Mouse (Mus musculus) hindbrain, embryonic 16.5 days (tissue): ENCODE results near the gene Vps45. TPM values are rescaled to one million over a fixed set of nuclear protein-coding genes. Genes with fewer than 3 reads are reported as not detected.

Experiments
- ATAC-seq: fragments of 200-750 bp; cut with Nextera tagmentation; 2 replicates; pipeline ENCODE4 v1.8.0; 2017; ENCODE audit warnings: moderate TSS enrichment, moderate library complexity
- H3K27ac ChIP-seq: fragments of 300-500 bp; sonication (generic); 2 replicates; pipeline ENCODE4 v1.5.1; 2014; ENCODE audit warnings: low read depth, mild to moderate bottlenecking, control low read depth, low read length, moderate library complexity
- H3K27me3 ChIP-seq: fragments of 300-500 bp; sonication (generic); replicated peaks from 2 replicates; pipeline ENCODE4 v1.6.1; 2014; ENCODE audit warnings: low read length; ENCODE audit not compliant: control insufficient read depth, insufficient read depth
- H3K36me3 ChIP-seq: fragments of 300-500 bp; sonication (generic); 2 replicates; pipeline ENCODE4 v1.6.1; 2014; ENCODE audit warnings: mild to moderate bottlenecking, low read length, moderate library complexity, mixed read lengths; ENCODE audit not compliant: control insufficient read depth, insufficient read depth
- H3K4me1 ChIP-seq: fragments of 300-500 bp; sonication (generic); 2 replicates; pipeline ENCODE4 v1.6.1; 2014; ENCODE audit warnings: low read depth, low read length; ENCODE audit not compliant: control insufficient read depth, insufficient read depth
- H3K4me2 ChIP-seq: fragments of 300-500 bp; sonication (generic); 2 replicates; pipeline ENCODE4 v1.6.1; 2014; ENCODE audit warnings: mild to moderate bottlenecking, low read length, control low read depth, moderate library complexity
- H3K4me3 ChIP-seq: fragments of 300-500 bp; sonication (generic); 2 replicates; pipeline ENCODE4 v1.5.1; 2014; ENCODE audit warnings: mild to moderate bottlenecking, low read length, control low read depth, moderate library complexity
- H3K9ac ChIP-seq: fragments of 300-500 bp; sonication (generic); 2 replicates; pipeline ENCODE4 v1.6.1; 2014; ENCODE audit warnings: low read depth, mild to moderate bottlenecking, control low read depth, low read length, moderate library complexity
- H3K9me3 ChIP-seq: fragments of 300-500 bp; sonication (generic); 2 replicates; pipeline ENCODE4 v1.6.1; 2014; ENCODE audit warnings: mild to moderate bottlenecking, low read length, moderate library complexity; ENCODE audit not compliant: control insufficient read depth
- WGBS: fragments of 180-500 bp; shearing (Covaris S2); extraction: QIAGEN DNeasy Blood & Tissue Kit; methylation state at CpG from one replicate; pipeline ENCODE4 v1.1.7; 2014; 5-methylcytosine and 5-hydroxymethylcytosine counted together
- polyA plus RNA-seq: library from polyadenylated mRNA; unstranded; fragments of >200 nt; fragmentation: Nextera tagmentation; extraction: Ambion mirVana; gene quantifications from 2 replicates; pipeline ENCODE4 v1.2.1, GENCODE M21; 2015

Gene Vps45
- polyA plus RNA-seq, 1 experiment from 2014 or later = 60.8 TPM

DNA sequence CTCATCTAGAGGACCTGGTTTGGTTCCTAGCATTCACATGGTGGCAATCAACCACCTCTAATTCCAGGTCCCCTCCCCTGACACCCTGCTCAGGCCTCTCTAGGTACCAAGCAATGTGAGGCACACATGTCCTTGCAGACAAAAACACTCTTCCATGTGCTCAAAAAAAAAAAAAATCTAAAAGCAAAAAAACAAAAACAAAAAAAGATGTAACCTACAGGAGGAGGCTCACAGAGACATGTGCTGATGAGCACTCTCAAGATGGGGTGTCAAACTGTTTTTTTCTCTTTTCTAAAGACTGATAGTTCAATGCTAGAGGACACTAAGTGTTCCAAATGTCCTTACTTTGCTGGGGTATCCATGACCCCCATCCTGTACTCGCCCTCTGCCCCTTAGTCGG is 23.8 kb upstream of the Vps45 start:
- no peak for ATAC-seq
- WGBS = 89% methylated on average over 2 of the region's 2 CpGs

DNA sequence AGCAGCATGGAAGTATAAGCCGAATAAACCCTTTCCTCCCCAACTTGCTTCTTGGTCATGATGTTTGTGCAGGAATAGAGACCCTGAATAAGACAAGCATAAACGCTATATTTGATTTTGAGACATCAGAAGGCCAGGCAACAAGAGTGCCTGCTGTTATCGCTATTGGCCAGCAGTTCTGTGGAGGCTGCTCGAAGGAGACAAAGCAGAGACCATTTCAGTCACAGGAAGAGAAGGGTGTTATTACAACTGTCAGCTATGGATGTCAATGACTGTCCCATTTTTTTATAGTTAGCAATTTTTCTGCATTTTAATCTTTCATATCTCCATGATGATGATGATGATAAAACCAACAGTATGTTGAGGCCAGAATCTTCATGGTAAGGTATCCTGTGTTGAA is 23.4 kb upstream of the Vps45 start:
- no peaks in the 10 kb centered on the region for H3K9me3 ChIP-seq
- no peak for ATAC-seq
- no peaks in the 10 kb centered on the region for H3K4me1 ChIP-seq
- WGBS = 91% methylated on average over 4 of the region's 4 CpGs
- no peak overlapping the region for H3K4me3 ChIP-seq
- H3K27ac ChIP-seq = no peak overlapping the region
- no peak overlapping the region for H3K9ac ChIP-seq
- H3K27me3 ChIP-seq = no peaks in the 10 kb centered on the region
- H3K36me3 ChIP-seq = no peaks in the 10 kb centered on the region
- no peak overlapping the region for H3K4me2 ChIP-seq

More for the DNA sequence above, 23.8 kb upstream of the Vps45 start:
- H3K36me3 ChIP-seq = no peaks in the 10 kb centered on the region
- no peak overlapping the region for H3K27ac ChIP-seq
- H3K9ac ChIP-seq = no peak overlapping the region
- H3K4me1 ChIP-seq = no peaks in the 10 kb centered on the region
- H3K4me2 ChIP-seq = no peak overlapping the region
- H3K9me3 ChIP-seq = no peaks in the 10 kb centered on the region
- H3K4me3 ChIP-seq = no peak overlapping the region
- H3K27me3 ChIP-seq = no peaks in the 10 kb centered on the region

DNA sequence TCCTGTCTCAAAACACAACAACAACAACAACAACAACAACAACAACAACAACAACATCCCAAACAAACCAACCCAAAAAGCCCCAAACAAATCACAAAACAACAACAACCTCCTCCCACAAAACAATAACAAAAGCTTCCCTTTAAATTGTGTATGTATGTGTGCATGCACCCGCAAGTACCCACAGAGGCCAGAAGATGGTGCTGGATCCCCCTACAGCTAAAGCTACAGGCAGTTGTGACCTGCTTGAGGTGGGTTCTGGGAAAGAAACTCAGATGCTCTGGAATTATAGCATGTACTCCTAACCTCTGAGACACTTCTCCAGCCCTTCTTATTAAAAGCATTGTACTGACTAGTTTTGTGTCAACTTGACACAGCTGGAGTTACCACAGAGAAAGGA is 22.7 kb upstream of the Vps45 start:
- H3K4me1 ChIP-seq = no peaks in the 10 kb centered on the region
- no peaks in the 10 kb centered on the region for H3K9me3 ChIP-seq
- ATAC-seq = no peak
- H3K27ac ChIP-seq = no peak overlapping the region
- 67% methylated on average over 1 of the region's 1 CpGs for WGBS
- H3K36me3 ChIP-seq = no peaks in the 10 kb centered on the region
- no peak overlapping the region for H3K9ac ChIP-seq
- H3K4me2 ChIP-seq = no peak overlapping the region
- no peaks in the 10 kb centered on the region for H3K27me3 ChIP-seq
- H3K4me3 ChIP-seq = no peak overlapping the region

DNA sequence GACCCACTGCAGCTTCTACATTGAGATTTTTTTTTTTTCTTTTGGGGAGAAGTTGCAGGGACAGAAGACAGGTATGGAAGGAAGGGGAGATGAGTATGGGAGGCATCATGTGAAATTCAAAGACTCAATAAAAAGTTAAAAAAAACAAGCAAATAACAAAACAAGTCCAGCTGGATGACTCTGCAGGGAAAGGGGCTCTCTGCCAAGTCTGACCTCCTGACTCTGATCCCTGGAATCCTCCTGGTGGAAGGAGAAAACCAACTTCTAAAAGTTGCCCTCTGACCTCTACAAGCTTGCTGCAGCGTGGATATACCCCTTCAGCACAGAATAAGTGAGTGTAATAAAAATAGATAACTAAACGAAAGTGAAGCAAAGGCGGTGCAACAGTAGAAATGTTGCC is 20.4 kb upstream of the Vps45 start:
- Histone ChIP-seq H3K4me3 (no peak overlapping the region), H3K9ac (no peak overlapping the region), H3K4me1 (no peaks in the 10 kb centered on the region), H3K27ac (no peak overlapping the region), H3K4me2 (no peak overlapping the region), H3K27me3 (no peaks in the 10 kb centered on the region), H3K9me3 (no peaks in the 10 kb centered on the region), H3K36me3 (no peaks in the 10 kb centered on the region)
- no peak for ATAC-seq
- 70% methylated on average over 3 of the region's 3 CpGs for WGBS

DNA sequence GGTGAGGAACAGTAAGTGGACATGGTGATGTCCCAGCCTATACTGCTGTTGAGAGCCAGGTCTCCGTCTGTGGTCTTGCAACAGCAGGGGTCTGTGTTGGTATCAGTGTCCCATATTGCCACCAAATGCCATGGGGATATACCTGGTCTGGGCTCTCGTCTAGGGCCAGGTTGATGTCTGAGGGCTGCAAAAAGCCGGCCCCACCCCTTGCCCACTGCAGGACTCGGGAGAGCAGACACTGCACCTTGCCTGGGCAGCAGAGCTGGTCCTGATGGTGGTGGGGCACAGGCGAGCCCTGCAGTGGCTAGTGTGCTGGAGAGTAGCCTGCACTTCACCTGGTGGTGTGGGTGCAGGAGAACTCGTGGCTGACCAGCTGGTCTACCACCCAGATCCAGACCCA is 19.8 kb upstream of the Vps45 start:
- Histone ChIP-seq H3K36me3 (no peaks in the 10 kb centered on the region), H3K4me3 (no peak overlapping the region), H3K4me2 (no peak overlapping the region), H3K9ac (no peak overlapping the region), H3K9me3 (no peaks in the 10 kb centered on the region), H3K4me1 (no peaks in the 10 kb centered on the region), H3K27me3 (no peaks in the 10 kb centered on the region), H3K27ac (no peak overlapping the region)
- no peak for ATAC-seq
- 80% methylated on average over 6 of the region's 6 CpGs for WGBS

DNA sequence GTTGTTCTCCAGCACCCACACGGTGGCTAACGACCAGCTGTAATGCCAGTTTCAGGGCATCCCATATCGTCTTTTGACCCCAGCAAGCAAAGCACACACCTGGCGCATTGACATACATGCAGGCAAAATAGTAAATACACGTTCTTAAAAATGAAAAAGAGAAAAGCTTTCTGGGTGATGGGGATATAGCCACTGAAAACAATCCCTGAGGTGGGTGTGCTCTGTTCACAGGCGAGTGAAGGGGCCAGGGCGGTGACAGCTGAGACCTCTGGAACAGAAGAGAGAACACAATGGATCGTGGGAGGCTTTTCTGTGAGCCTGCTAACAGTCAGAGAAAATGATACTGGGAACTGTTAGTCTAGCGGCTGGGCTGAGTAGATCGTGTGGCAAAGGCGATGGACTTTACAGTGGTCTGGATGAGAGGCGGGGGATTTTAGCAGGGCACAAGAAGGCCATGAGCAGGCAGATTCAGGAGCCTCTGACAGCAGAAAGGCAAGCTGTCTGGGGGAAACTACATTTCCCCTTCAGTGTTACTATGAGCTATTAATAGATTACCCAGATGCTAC is 14.7 kb upstream of the Vps45 start:
- no peak for ATAC-seq
- no peak overlapping the region for H3K27ac ChIP-seq

DNA sequence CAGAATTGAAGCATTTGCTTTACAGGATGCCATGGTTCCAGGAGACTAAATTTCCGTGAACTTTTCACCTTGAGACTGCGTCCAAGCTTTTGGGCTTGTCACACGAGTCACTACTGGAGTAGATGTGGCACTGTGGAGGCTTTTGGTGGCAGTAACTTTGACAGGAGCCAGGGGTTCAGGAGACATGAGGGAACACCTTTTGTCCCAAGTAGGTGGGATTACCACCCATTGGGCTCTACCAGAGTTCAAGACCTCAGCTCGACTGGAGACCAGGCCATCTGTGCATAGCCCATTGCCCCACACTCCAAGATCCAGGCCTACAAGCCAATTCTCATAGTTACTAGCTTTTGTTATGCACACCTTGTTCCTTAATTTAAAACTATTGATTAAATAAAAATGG is 12.0 kb upstream of the Vps45 start:
- Histone ChIP-seq H3K4me3 (no peak overlapping the region), H3K36me3 (no peaks in the 10 kb centered on the region), H3K4me1 (no peaks in the 10 kb centered on the region), H3K4me2 (no peak overlapping the region), H3K27me3 (no peaks in the 10 kb centered on the region), H3K27ac (no peak overlapping the region), H3K9ac (no peak overlapping the region), H3K9me3 (no peaks in the 10 kb centered on the region)
- ATAC-seq = no peak
- 86% methylated on average over 4 of the region's 4 CpGs for WGBS

More for the DNA sequence above, 14.7 kb upstream of the Vps45 start:
- Histone ChIP-seq H3K4me2 (no peak overlapping the region), H3K9me3 (no peaks in the 10 kb centered on the region), H3K4me3 (no peak overlapping the region), H3K36me3 (no peaks in the 10 kb centered on the region), H3K4me1 (no peaks in the 10 kb centered on the region), H3K9ac (no peak overlapping the region), H3K27me3 (no peaks in the 10 kb centered on the region)
- 63% methylated on average over 12 of the region's 12 CpGs for WGBS

DNA sequence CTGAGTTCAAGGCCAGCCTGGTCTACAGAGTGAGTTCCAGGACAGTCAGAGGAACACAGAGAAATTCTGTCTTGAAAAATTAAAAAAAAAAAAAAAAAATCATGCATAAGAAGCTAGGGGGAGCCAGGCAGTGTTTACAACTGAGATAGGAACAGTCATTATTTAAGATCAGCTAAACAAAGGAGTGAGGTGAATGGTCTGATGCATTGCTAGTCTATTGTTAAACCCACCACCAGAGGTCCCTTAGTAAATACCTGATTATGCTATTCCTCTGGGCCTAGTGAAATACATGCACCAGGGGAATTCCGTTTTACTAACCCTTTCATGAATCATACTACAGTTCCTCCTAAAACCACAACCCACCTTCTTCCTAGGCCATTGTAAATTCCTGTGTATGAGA is 11.3 kb upstream of the Vps45 start:
- H3K4me3 ChIP-seq = no peak overlapping the region
- WGBS = 56% methylated on average over 1 of the region's 1 CpGs
- H3K27ac ChIP-seq = no peak overlapping the region
- H3K27me3 ChIP-seq = no peaks in the 10 kb centered on the region
- ATAC-seq = no peak
- no peak overlapping the region for H3K9ac ChIP-seq
- no peak overlapping the region for H3K4me2 ChIP-seq
- H3K36me3 ChIP-seq = no peaks in the 10 kb centered on the region
- H3K4me1 ChIP-seq = no peaks in the 10 kb centered on the region
- no peaks in the 10 kb centered on the region for H3K9me3 ChIP-seq

DNA sequence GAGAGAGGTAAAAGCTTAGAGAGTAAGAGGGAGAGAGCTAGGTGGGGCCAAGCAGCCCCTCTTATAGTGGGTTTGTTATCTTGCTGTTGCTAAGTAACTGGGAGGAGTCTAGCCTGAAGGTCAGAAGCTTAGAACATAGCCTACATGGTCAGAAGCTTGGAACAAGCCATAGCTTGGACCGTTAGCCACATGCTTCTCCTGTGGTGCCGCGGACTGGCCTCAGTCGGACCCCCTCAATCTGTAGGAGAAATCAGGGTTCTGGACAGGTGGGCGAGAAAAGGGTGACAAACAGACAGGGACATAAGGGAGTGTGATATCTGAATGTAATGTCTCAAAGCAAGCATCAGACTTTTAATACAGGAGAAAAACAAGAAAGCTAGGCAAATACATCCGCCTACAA is 10.8 kb upstream of the Vps45 start:
- WGBS = 93% methylated on average over 6 of the region's 6 CpGs
- Histone ChIP-seq H3K27me3 (no peaks in the 10 kb centered on the region), H3K4me3 (no peak overlapping the region), H3K4me2 (no peak overlapping the region), H3K27ac (no peak overlapping the region), H3K36me3 (no peaks in the 10 kb centered on the region), H3K4me1 (no peaks in the 10 kb centered on the region), H3K9ac (no peak overlapping the region), H3K9me3 (no peaks in the 10 kb centered on the region)
- ATAC-seq = no peak

DNA sequence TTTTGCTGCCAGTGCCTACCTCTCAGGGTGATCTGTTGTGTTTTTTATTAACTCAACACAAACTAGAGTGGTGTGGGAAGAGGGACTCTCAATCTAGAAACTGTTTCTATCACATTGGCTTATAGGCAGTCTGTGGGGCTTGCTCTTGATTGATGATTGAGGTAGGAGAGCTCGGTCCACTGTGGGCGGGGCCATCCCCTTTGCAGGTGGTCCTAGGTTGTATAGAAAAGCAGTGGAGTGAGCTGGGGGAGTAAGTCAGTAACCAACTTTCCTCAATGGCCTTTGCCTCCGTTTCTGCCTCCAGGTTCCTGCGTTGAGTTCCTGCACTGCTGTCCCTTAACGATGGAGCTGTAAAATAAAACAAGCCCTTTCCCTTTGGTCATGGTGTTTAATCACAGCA is 8.5 kb upstream of the Vps45 start:
- H3K36me3 ChIP-seq = no peaks in the 10 kb centered on the region
- H3K9ac ChIP-seq = no peak overlapping the region
- H3K4me1 ChIP-seq = no peaks in the 10 kb centered on the region
- H3K4me2 ChIP-seq = no peak overlapping the region
- no peaks in the 10 kb centered on the region for H3K27me3 ChIP-seq
- no peaks in the 10 kb centered on the region for H3K9me3 ChIP-seq
- H3K4me3 ChIP-seq = no peak overlapping the region
- 92% methylated on average over 5 of the region's 5 CpGs for WGBS
- ATAC-seq = no peak
- H3K27ac ChIP-seq = no peak overlapping the region
